Mouse (Mus musculus) kidney, adult 2 months (tissue): ENCODE data around the gene Itga6. TPM values are rescaled to one million over a fixed set of nuclear protein-coding genes. Genes with fewer than 3 reads are reported as not detected.

Experiments
- DNase-seq: peaks from one replicate; pipeline ENCODE4 v3.0.0; 2021
- H3K27ac ChIP-seq: fragments of 200-500 bp; 2 replicates; pipeline ENCODE4 v1.5.1; 2012; ENCODE audit warnings: low read depth, low read length, control low read depth, inconsistent platforms; ENCODE audit not compliant: insufficient read depth
- H3K27me3 ChIP-seq: fragments of 200-500 bp; replicated peaks from 2 replicates; pipeline ENCODE4 v1.6.1; 2012; ENCODE audit warnings: mild to moderate bottlenecking, moderate library complexity, low read length, inconsistent platforms; ENCODE audit not compliant: control insufficient read depth, insufficient read depth
- H3K36me3 ChIP-seq: fragments of 200-500 bp; 2 replicates; pipeline ENCODE4 v1.6.1; 2012; ENCODE audit warnings: mild to moderate bottlenecking, moderate library complexity, low read length, inconsistent platforms; ENCODE audit not compliant: control insufficient read depth, insufficient read depth
- H3K4me1 ChIP-seq: fragments of 200-500 bp; 2 replicates; pipeline ENCODE4 v1.6.1; 2011; ENCODE audit warnings: low read length; ENCODE audit not compliant: control insufficient read depth, insufficient read depth
- H3K4me3 ChIP-seq: fragments of 200-500 bp; 2 replicates; pipeline ENCODE4 v1.5.1; 2011; ENCODE audit warnings: mild to moderate bottlenecking, low read depth, low read length, control low read depth; ENCODE audit not compliant: insufficient read depth
- CTCF ChIP-seq: fragments of 200-500 bp; conservative IDR thresholded peaks from 2 replicates; pipeline ENCODE4 v1.5.1; 2011; ENCODE audit warnings: low read depth, mild to moderate bottlenecking, control low read depth, low read length, moderate library complexity, mixed read lengths; ENCODE audit not compliant: insufficient read depth, insufficient read length
- POLR2A ChIP-seq: fragments of 200-500 bp; IDR thresholded peaks from one replicate; pipeline ENCODE4 v1.6.1; 2011; ENCODE audit warnings: low read depth, low read length, control low read depth
- WGBS: fragments of 180-500 bp; shearing (Covaris S2); methylation state at CpG from one replicate; pipeline ENCODE4 v1.1.7; 2018; 5-methylcytosine and 5-hydroxymethylcytosine counted together
- polyA plus RNA-seq: library from polyadenylated mRNA; depleted of rRNA; stranded (reverse); fragments of >200 nt; gene quantifications from 2 replicates; pipeline ENCODE4 v1.2.3, GENCODE M21; 2012

Itga6 gene
- polyA plus RNA-seq, 1 experiment: 58.7 TPM

DNA sequence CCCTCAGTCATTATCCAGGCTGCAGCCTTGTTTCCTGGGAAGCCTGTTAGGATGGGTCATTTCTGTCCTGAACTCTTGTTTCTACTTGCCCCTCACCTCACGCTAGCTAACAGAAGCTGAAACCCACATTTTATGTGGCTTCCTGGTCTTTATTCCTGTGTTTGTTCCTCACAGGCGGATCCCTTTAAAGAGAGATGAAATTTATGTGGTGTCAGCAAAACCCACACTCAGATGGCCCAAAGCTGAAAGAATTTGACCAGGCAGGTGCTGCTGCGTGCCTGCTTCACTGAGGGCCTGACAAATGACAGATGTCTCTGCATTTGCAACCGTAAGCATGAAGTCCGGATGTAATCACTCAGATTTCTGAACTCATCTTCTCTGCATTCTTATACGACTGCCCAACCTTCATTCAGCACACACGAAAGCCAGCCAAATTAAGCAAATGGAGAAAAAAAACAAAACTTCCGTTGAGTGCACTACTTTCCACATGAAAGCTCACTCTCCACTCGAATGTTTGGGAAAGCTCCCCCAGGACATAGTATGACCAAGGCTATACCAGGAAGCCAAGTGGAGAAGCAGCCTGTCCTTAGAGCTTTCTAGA, 10.5 kb upstream of the Itga6 start:
- no peak for DNase-seq
- Histone ChIP-seq H3K27me3 (no peaks in the 10 kb centered on the region), H3K36me3 (no peaks in the 10 kb centered on the region), H3K27ac (no peak overlapping the region), H3K4me3 (no peak overlapping the region), H3K4me1 (peaks cover 5% of the 10 kb centered on the region; the same call in 1 of the 2 replicates)
- 45% methylated on average over 9 of the region's 9 CpGs for WGBS
- no peak for TF ChIP-seq POLR2A
- no peak for TF ChIP-seq CTCF

DNA sequence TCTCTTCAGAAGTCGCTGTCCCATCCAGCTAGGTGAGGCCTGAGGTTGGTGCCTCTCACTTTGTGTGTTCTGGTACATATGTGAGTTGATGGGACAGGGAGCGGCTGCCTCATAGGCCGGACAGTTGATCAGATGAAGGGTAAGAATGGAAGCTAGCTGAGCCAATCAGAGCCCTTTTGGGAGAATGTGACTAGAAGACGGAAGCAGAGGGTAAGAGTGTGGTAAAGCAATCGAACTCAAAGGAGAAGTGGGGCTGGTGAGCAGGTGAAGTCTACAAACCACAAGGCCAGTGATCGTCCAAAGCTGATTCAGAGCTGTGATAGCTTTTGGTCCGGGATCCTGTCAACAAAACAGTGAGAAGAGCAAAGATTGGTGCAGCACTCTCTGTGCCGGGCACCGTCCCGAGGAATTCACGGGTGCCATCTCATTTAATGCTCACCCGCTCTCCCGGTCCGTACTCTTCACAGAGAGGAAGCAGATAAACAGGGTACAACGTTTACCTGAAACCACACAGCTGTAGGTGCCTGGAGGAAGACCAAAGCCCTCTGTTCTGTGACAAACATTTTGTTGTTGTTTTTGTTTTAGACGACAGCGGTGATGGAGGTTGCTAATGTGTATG, 9.8 kb upstream of the Itga6 start:
- 92% methylated on average over 17 of the region's 17 CpGs for WGBS
- no peak overlapping the region for H3K27ac ChIP-seq

DNA sequence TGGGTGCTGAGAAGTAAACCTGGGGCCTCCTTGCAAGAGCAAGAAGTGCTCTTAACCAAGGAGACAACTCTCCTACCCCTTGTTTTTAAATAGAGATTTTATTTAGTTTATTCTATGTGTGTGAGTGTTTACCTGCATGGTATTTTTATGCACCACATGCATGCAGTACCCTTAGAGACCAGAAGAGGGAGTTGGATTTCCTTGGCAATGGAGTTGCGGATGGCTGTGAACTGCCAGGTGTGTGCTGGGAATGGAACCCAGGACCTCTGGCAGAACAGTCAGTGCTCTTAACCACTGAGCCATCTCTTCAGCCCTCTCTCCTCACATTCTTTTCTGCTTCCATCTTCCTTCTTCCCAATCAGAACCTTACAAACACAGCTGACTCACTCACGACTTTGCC, 9.2 kb upstream of the Itga6 start:
- WGBS: 97% methylated on average over 2 of the region's 2 CpGs

More for the DNA sequence above, 9.8 kb upstream of the Itga6 start:
- TF ChIP-seq POLR2A (no peak), CTCF (no peak)
- DNase-seq: no peak
- Histone ChIP-seq H3K36me3 (no peaks in the 10 kb centered on the region), H3K27me3 (no peaks in the 10 kb centered on the region), H3K4me1 (peaks cover 8% of the 10 kb centered on the region; the same call in 1 of the 2 replicates), H3K4me3 (no peak overlapping the region)

DNA sequence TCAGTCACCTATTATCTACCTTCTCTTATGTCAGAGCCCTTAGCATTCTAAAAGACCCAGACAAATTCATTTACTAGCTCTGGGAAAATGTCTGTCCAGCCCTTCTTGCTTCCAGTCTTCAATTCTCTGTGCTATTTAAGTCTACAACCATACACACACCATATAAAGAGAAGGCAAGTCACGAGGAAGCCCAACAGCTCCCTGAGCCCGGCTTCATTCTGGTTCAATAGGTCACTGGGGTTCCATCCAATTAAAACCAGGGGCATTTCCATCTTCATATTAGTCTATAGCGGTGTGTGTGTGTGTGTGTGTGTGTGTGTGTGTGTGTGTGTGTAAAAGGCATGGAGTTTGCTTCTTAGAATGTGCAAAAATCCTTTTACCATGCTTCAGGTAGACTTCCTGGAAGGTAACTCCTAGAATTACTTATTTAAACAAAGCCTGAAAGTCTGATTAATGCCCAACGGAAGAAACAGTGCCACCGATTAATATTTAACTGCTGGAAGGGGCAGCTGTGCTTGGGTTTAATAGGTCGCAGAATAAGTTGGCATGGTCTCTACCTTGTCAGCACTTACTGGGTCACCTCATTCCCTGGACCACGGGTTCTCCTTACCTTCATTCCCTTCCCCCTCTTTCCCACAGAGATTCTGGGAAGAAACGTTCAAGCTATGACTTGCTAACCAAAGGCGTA, 6.1 kb upstream of the Itga6 start:
- Histone ChIP-seq H3K4me3 (no peak overlapping the region), H3K27ac (peak overlapping the region; percentile 41; the same call in 1 of the 2 replicates), H3K36me3 (no peaks in the 10 kb centered on the region), H3K27me3 (no peaks in the 10 kb centered on the region), H3K4me1 (peaks cover 12% of the 10 kb centered on the region; the same call in 1 of the 2 replicates)
- TF ChIP-seq POLR2A (no peak), CTCF (no peak)
- peak; percentile 97 for DNase-seq
- 36% methylated on average over 9 of the region's 9 CpGs for WGBS

More for the DNA sequence above, 9.2 kb upstream of the Itga6 start:
- no peaks in the 10 kb centered on the region for H3K36me3 ChIP-seq
- no peaks in the 10 kb centered on the region for H3K27me3 ChIP-seq
- no peak for TF ChIP-seq POLR2A
- TF ChIP-seq CTCF: no peak
- no peak overlapping the region for H3K4me3 ChIP-seq
- H3K4me1 ChIP-seq: peaks cover 9% of the 10 kb centered on the region; the same call in 1 of the 2 replicates
- no peak overlapping the region for H3K27ac ChIP-seq
- no peak for DNase-seq

DNA sequence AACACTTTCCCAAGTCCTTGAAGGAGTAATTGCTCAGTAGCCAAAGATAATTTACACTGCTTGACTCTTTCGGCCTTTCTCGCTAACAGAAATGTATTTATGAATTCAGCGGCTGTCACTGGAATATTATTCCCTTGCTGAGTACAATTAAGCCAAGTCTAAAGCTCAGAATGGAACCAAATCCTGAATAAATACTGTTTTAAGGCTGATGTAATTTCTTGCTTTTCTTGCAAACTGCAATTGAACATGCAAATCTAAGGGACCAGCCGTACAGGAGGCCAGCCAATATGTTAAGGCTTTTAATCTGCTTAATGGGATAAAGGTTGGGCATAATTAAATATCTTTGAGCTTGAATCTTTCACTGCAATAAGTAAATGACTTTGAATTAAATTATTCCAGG, 2.9 kb upstream of the Itga6 start:
- H3K4me1 ChIP-seq: peaks cover 12% of the 10 kb centered on the region
- 71% methylated on average over 4 of the region's 4 CpGs for WGBS

DNA sequence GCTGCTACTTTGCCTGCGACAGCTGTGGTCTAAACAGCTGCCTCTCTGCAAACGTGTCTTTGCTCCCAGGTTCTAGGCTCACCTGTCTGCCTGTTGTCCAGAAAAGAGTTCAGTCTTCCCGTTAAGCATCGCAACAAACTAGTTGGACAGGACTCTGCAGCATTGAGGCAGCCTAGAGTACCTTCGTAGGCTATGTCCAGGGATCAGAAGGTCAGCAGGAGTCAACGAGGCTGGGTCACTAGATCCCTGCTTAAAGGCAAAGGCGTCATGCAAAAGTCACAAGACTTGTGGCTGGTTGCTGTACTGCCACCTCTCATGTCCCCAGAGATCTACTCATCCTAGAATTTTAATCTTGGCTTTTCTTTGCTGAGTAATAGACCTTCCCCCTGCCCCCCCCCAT, 2.0 kb upstream of the Itga6 start:
- 53% methylated on average over 7 of the region's 7 CpGs for WGBS
- no peak for DNase-seq
- Histone ChIP-seq H3K27ac (no peak overlapping the region), H3K4me3 (no peak overlapping the region), H3K36me3 (no peaks in the 10 kb centered on the region), H3K27me3 (no peaks in the 10 kb centered on the region), H3K4me1 (peaks cover 12% of the 10 kb centered on the region)
- TF ChIP-seq CTCF (no peak), POLR2A (no peak)

More for the DNA sequence above, 2.9 kb upstream of the Itga6 start:
- no peaks in the 10 kb centered on the region for H3K27me3 ChIP-seq
- no peak for DNase-seq
- H3K36me3 ChIP-seq: no peaks in the 10 kb centered on the region
- no peak overlapping the region for H3K4me3 ChIP-seq
- H3K27ac ChIP-seq: no peak overlapping the region
- no peak for TF ChIP-seq CTCF
- no peak for TF ChIP-seq POLR2A

DNA sequence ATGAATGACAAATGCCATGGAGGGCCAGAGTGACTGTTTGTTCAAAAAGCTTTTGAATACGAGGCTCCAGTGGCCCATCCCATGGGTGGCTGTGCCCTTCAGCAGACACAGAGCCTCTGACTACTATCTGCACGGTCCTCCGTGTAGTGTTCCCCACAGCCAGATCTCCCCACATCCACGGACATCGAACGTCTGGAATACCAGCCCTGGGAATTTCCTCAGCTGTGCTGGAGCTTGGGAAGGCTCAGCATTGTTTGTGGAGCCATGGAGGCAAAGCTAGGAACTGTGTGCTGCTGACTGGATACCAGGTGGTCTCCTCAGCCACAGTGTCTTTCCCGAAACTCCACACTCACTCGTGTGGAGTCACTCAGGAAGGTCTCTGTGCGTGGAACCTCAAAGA, 1.1 kb upstream of the Itga6 start:
- Histone ChIP-seq H3K27ac (no peak overlapping the region), H3K27me3 (no peaks in the 10 kb centered on the region)
- WGBS: 68% methylated on average over 9 of the region's 9 CpGs

More for the DNA sequence above, 1.1 kb upstream of the Itga6 start:
- H3K4me1 ChIP-seq: peaks cover 7% of the 10 kb centered on the region
- no peak for DNase-seq
- no peak for TF ChIP-seq CTCF
- TF ChIP-seq POLR2A: no peak
- H3K4me3 ChIP-seq: no peak overlapping the region
- no peaks in the 10 kb centered on the region for H3K36me3 ChIP-seq
